9 mouse cellular contexts compared by ENCODE assay signal in the genomic region with DNA sequence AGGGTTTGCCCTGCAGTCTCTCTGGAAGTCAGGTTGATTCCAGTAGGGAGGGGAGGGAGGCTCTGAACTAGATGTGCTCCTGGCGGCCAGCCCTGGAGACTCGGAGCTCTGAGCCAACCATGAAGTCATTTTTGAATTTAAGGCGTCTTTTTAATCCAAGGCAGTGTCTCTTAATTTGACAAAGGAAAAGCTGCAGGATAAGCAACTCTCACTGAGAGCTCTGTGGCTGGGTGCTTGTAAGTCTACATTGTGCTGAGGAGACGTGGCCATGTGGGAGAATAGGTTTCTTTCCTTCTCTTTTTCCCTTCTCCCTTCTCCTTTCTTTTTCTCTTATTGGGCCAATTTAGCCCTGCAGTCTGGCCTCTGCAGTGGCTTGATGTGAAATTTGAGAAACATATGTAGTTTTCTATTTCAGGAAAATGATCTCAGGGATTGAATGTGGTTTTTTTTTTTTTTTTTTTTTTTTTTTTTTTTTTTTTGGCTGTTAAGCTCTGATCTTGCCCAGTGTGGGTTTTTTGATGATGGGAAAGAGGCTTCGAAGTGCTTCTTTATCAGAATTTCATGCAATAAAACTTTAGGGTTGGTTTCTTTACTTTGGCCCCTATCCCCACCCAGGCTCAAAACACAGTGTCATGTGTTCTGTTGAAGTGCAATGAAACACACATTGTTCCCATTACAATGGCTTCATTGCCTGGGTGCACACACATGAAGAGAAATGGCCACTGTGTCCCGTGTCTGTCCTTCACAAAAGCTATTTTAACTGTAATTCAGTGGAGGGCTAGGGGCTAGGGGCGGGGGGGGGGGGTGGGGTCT.
DNase-seq lines count a peak whose midpoint lies in the region; ATAC-seq and TF ChIP-seq lines count a peak whose summit lies in the region.
"Had no signal": no experiment of that assay in that cellular context is flagged by ENCODE, and none has a peak within 500 bp of the region (broad histone marks: within the 10 kb centered on the region; RNA-seq: fewer than 3 reads in every experiment).

No protein-coding gene starts in this region.

- H3K27me3 ChIP-seq in neural tube, embryonic 11.5 days (ENCODE audit: control insufficient read depth, insufficient read depth, low read length), result no peaks in the 10 kb centered on the region
- no peaks in the 10 kb centered on the region for H3K27me3 ChIP-seq in stomach, postnatal 0 days (ENCODE audit: control insufficient read depth, insufficient read depth, low read length)

- DNase-seq in neural tube, embryonic 11.5 days (ENCODE audit: low spot score), result no peak
- DNase-seq in neural tube, embryonic 10.5 days (ENCODE audit: extremely low spot score, low spot score), result no peak
- DNase-seq in fibroblast of lung, adult 2 months (ENCODE audit: low read depth), result peak; percentile 51
- peak; percentile 72 for DNase-seq in heart, postnatal 25 days (ENCODE audit: low spot score)
- peak; percentile 46 to 53 for DNase-seq in layer of hippocampus, adult 2 months (ENCODE audit: low spot score in 2 of 2)
- peak; percentile 47 for DNase-seq in stomach, postnatal 0 days (ENCODE audit: low spot score)
- no peak for DNase-seq in spleen, postnatal 36 days (ENCODE audit: low spot score in 2 of 2)

- WGBS in neural tube, embryonic 11.5 days, result 49% methylated on average over 7 of the region's 7 CpGs
- 86% methylated on average over 5 of the region's 7 CpGs for WGBS in macrophage (ENCODE audit: missing documents)
- 32% methylated on average over 7 of the region's 7 CpGs for WGBS in stomach, postnatal 0 days

- no peak overlapping the region; the same call in 1 of the 2 replicates for H3K27ac ChIP-seq in neural tube, embryonic 11.5 days (ENCODE audit: low read depth, low read length)
- peak overlapping the region; percentile 84 for H3K27ac ChIP-seq in layer of hippocampus, adult 2 months
- peak overlapping the region; percentile 60 for H3K27ac ChIP-seq in macrophage
- H3K27ac ChIP-seq in stomach, postnatal 0 days (replicated peaks), result peak overlapping the region; percentile 41

- peak; percentile 34 for TF ChIP-seq CTCF in layer of hippocampus, adult 2 months (conservative IDR thresholded peaks at IDR 0.05)
- TF ChIP-seq CTCF in stomach, postnatal 0 days (IDR thresholded peaks at IDR 0.05; ENCODE audit: low read depth), result 0 out of 2 replicates have a peak, but pooled peaks have one; percentile 14

- intact Hi-C loops in heart, postnatal 25 days (cut with DNase I), result loop anchor here (5.0 kb wide), 1 partner anchor 585 kb away; a partner anchor contains a TSS

- H3K4me2 ChIP-seq in neural tube, embryonic 11.5 days (ENCODE audit: low read depth), result no peak overlapping the region
- H3K4me2 ChIP-seq in stomach, postnatal 0 days (replicated peaks; ENCODE audit: low read depth), result no peak overlapping the region

- H3K9me3 ChIP-seq in neural tube, embryonic 11.5 days (ENCODE audit: control insufficient read depth, low read length), result no peaks in the 10 kb centered on the region
- no peaks in the 10 kb centered on the region for H3K9me3 ChIP-seq in stomach, postnatal 0 days (ENCODE audit: control insufficient read depth, low read length)
- H3K9me3 ChIP-seq: G1E had no signal

- no peaks in the 10 kb centered on the region; the same call in 1 of the 2 replicates for H3K4me1 ChIP-seq in neural tube, embryonic 11.5 days (ENCODE audit: control insufficient read depth, insufficient read depth, low read length)
- H3K4me1 ChIP-seq in stomach, postnatal 0 days (replicated peaks; ENCODE audit: control insufficient read depth, insufficient read depth), result peaks cover 3% of the 10 kb centered on the region; the same call in 1 of the 2 replicates

- H3K79me2 ChIP-seq in macrophage (ENCODE audit: inconsistent target), result no peaks in the 10 kb centered on the region

- no peak for TF ChIP-seq EP300 in stomach, postnatal 0 days (optimal IDR thresholded peaks at IDR 0.05)

- no peak overlapping the region for H3K9ac ChIP-seq in neural tube, embryonic 11.5 days (ENCODE audit: low read length)
- H3K9ac ChIP-seq in stomach, postnatal 0 days (ENCODE audit: low read length), result no peak overlapping the region

- no peak overlapping the region for H3K4me3 ChIP-seq in neural tube, embryonic 11.5 days (ENCODE audit: low read depth, low read length)
- H3K4me3 ChIP-seq in layer of hippocampus, adult 2 months, result no peak overlapping the region
- H3K4me3 ChIP-seq in macrophage (ENCODE audit: inconsistent target), result no peak overlapping the region
- H3K4me3 ChIP-seq in stomach, postnatal 0 days (ENCODE audit: low read depth, low read length), result no peak overlapping the region

- H3K36me3 ChIP-seq in neural tube, embryonic 11.5 days (ENCODE audit: control insufficient read depth, insufficient read depth, low read length), result no peaks in the 10 kb centered on the region
- H3K36me3 ChIP-seq in macrophage (ENCODE audit: inconsistent target), result no peaks in the 10 kb centered on the region
- no peaks in the 10 kb centered on the region for H3K36me3 ChIP-seq in stomach, postnatal 0 days (ENCODE audit: control insufficient read depth, insufficient read depth, low read length)
- H3K36me3 ChIP-seq: G1E had no signal

- ATAC-seq in neural tube, embryonic 11.5 days (ENCODE audit: insufficient read depth, low FRiP score, low TSS enrichment), result peak; percentile 70
- peak; percentile 86; the same call in 1 of the 2 replicates for ATAC-seq in stomach, postnatal 0 days (ENCODE audit: low FRiP score, low TSS enrichment)

Comparison
In these comparisons a context has a peak if more than half of its experiments do, and no peak if none do; other contexts are left out.
1. DNase-seq: peak in fibroblast of lung, adult 2 months (single experiment), heart, postnatal 25 days (single experiment), layer of hippocampus, adult 2 months (2 of 2) and stomach, postnatal 0 days (single experiment); none in neural tube, embryonic 11.5 days (single experiment), neural tube, embryonic 10.5 days (single experiment) and spleen, postnatal 36 days (0 of 2).